Mouse (Mus musculus): Measurements from ENCODE around the gene Dnal4. TPM values are rescaled to one million over a fixed set of nuclear protein-coding genes. Genes with fewer than 3 reads are reported as not detected.
A peak's percentile ranks its signal among the peaks of the same experiment; 100 is the strongest.

Gene Dnal4
- polyA plus RNA-seq, 1 experiment from 2014 or later, result 73.7 TPM

DNA sequence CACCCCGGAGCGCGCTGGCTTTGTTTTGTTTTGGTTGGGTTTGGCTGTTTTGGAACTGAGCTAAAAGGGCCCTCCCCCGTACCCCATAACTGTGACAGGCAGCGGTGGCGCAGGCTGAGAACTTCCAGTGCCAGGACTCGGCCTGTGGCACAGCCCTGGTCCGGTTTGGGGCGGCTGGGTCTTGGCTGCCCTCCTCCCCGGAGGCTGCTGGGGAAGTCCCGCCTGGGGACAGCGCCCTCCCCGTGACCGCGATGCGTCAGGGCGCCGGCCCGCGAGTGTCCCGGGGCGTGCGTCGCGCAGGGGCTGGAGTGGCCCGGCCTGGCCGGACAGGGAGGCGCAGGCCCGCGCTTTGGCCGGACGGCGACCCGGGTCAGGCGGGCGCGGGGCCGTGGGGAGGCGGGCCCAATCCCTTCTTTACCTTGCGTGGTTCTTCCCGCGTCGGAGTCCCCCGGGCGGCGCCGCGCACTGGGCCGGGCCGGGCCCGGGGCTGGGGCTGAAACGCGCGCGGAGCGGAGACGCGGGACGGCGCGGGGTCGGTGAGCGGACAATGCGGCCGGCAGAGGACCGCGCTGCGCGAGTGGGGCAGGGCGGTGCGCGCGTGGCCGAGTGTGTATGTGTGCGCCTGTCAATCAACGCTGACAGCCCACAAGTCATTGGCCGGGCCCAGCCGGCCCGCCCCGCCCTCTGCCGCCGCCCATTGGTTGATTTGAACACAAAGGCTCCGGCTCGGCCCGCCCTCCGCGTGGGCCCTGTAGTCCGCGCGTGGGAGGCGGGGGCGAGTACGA, 35.5 kb downstream of the Dnal4 start, which contains the start of gene Sun2:
Gene Sun2 (minus strand): TSS at position 616 of the 785 bp plus-strand sequence.
- peaks cover 23% of the 10 kb centered on the region for H3K36me3 ChIP-seq
- H3K27ac ChIP-seq, result peak within 1 kb of the TSS; percentile 65
- H3K9me3 ChIP-seq, result no peaks in the 10 kb centered on the region
- peak within 1 kb of the TSS; percentile 92 for H3K4me3 ChIP-seq
- peak within 1 kb of the TSS; percentile 80 for H3K9ac ChIP-seq
- H3K4me1 ChIP-seq, result peaks cover 36% of the 10 kb centered on the region
- H3K4me2 ChIP-seq, result peak within 1 kb of the TSS; percentile 80
- 1% methylated on average over 87 of the region's 93 CpGs for WGBS
- peak; percentile 94 for ATAC-seq (ENCODE audit: borderline replicate concordance, extremely low read depth, low FRiP score, low TSS enrichment)
- no peaks in the 10 kb centered on the region for H3K27me3 ChIP-seq

DNA sequence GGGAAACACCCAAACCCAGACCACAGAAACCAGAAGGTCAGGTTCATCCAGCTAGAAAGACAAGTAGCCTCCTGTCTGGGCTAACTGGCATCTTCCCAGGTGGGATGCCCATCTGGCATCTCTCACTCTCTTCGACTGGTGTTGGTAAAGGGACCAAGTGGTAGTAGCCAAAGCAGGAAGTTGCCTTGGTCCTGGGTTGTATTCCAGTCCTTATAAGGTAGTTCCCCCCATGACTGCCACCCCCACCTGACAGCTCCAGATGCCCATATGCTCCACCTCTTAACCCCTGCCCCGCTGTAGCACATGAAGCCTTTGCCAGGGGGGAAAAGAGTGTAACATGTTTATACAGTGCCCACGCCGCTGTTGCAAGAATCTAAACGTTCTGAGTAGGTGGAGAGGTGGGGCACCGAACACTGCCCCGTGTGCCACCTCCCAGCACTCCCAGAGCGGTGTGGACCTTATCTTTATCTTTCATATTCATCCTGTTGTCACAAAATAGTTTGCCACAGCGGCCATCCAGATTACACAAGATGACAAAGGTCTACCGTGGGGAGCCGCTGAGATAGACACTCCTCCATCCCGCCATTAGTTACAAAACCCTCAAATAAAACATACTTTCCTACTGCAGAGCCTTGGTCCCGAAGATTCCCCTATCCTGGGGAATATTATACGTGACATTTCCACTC, 36.3 kb downstream of the Dnal4 start:
- H3K27ac ChIP-seq, result peak overlapping the region; percentile 65
- peaks cover 36% of the 10 kb centered on the region for H3K4me1 ChIP-seq
- peaks cover 30% of the 10 kb centered on the region for H3K36me3 ChIP-seq
- WGBS, result 6% methylated on average over 14 of the region's 14 CpGs
- H3K9me3 ChIP-seq, result no peaks in the 10 kb centered on the region
- no peak for ATAC-seq (ENCODE audit: borderline replicate concordance, extremely low read depth, low FRiP score, low TSS enrichment)
- peak overlapping the region; percentile 80 for H3K4me2 ChIP-seq
- H3K27me3 ChIP-seq, result no peaks in the 10 kb centered on the region
- H3K4me3 ChIP-seq, result peak overlapping the region; percentile 92
- peak overlapping the region; percentile 80 for H3K9ac ChIP-seq

DNA sequence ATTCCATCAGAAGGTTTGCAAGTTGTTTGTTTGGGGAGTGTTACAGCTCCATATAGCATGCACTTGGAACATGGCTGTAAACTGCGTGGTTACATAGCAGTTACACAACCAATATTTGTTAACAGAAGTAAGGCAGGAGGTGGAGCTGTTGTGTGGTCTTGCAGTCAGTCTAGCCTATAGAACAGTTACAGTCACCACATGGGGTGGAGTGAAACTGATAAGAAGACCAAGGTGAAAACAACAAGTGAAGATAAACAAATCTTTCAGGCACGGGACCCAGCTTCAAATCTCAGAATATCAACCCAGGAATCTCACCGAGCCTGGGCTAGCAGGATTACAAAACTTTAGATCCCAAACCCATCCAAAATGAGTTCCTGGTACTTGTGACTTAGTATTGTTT, 36.9 kb downstream of the Dnal4 start:
- Histone ChIP-seq H3K4me1 (peaks cover 36% of the 10 kb centered on the region), H3K36me3 (peaks cover 33% of the 10 kb centered on the region), H3K27me3 (no peaks in the 10 kb centered on the region), H3K9ac (peak overlapping the region; percentile 80; the same call in 1 of the 2 replicates), H3K4me3 (peak overlapping the region; percentile 92), H3K9me3 (no peaks in the 10 kb centered on the region), H3K4me2 (peak overlapping the region; percentile 80), H3K27ac (0 out of 2 replicates have a peak overlapping the region, but pooled peaks have one; percentile 65)
- 55% methylated on average over 3 of the region's 3 CpGs for WGBS
- no peak for ATAC-seq (ENCODE audit: borderline replicate concordance, extremely low read depth, low FRiP score, low TSS enrichment)

DNA sequence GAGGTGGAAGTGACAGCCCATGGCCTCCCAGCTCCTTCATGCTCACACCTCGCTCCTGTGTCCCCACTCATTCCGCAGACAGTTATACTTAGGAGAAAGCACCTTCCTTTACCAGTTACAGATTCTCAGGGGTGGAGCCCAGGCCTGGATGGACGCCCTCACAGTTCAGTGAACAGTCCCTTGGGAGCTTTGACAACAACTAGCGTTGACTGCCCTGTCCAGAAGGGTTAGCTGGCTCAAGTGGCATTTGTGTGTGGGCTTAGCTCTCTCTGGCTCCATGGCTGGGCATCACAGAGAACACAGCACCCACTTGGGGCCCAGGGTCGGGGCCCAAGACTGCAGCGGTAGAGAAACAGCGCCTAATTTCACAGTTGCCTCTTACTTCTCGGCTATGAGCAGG, 43.3 kb downstream of the Dnal4 start:
- Histone ChIP-seq H3K9ac (no peak overlapping the region), H3K4me2 (no peak overlapping the region), H3K36me3 (peaks cover 85% of the 10 kb centered on the region), H3K4me3 (no peak overlapping the region), H3K27ac (no peak overlapping the region), H3K4me1 (peaks cover 4% of the 10 kb centered on the region; the same call in 1 of the 2 replicates), H3K9me3 (no peaks in the 10 kb centered on the region), H3K27me3 (no peaks in the 10 kb centered on the region)
- no peak for ATAC-seq (ENCODE audit: borderline replicate concordance, extremely low read depth, low FRiP score, low TSS enrichment)
- 81% methylated on average over 8 of the region's 8 CpGs for WGBS

DNA sequence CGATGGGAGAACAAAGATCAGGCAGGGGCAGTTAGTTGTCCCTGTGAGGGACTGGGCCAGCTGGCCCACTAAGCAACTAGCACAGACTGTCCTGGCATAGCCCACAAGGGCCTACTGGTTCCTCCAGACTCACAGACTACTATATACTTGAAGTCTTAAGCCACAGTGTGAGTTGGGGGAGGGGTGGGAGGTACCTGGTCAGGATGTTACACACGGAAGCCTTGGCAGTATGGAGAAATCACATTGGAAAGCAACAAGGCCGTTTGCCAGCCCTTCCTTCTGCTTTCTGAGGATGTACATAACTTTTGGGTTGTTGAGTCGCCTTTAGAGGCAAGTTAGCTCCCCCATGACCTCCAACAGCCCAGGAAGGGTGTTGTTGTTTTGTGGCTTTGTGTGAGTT, 44.0 kb downstream of the Dnal4 start:
- H3K4me3 ChIP-seq, result no peak overlapping the region
- H3K9ac ChIP-seq, result no peak overlapping the region
- peaks cover 86% of the 10 kb centered on the region for H3K36me3 ChIP-seq
- no peaks in the 10 kb centered on the region for H3K9me3 ChIP-seq
- H3K4me1 ChIP-seq, result no peaks in the 10 kb centered on the region
- H3K27ac ChIP-seq, result no peak overlapping the region
- ATAC-seq (ENCODE audit: borderline replicate concordance, extremely low read depth, low FRiP score, low TSS enrichment), result no peak
- no peaks in the 10 kb centered on the region for H3K27me3 ChIP-seq
- no peak overlapping the region for H3K4me2 ChIP-seq
- WGBS, result 61% methylated on average over 4 of the region's 4 CpGs

DNA sequence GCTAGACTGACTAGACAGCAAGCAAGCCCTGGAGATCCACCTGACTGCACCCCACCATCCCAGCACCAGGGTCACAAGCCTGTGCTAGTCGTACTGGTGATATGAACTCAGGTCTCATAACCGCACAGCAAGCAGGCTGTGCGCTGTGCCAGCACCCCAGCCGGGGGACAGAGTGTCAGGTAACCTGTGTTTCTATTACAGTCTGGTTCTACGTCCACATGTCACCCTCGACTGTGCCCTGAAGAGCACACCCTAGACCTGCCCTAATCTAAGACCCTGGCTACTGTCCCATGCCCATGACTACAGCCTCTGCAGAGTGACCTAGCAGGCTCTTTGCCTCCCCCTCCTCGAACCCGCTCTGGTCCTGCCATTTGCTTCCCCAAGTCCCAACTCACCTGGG, 44.5 kb downstream of the Dnal4 start:
- H3K36me3 ChIP-seq, result peaks cover 86% of the 10 kb centered on the region
- H3K9ac ChIP-seq, result no peak overlapping the region
- H3K9me3 ChIP-seq, result no peaks in the 10 kb centered on the region
- 95% methylated on average over 8 of the region's 8 CpGs for WGBS
- ATAC-seq (ENCODE audit: borderline replicate concordance, extremely low read depth, low FRiP score, low TSS enrichment), result no peak
- no peak overlapping the region for H3K4me2 ChIP-seq
- H3K4me3 ChIP-seq, result no peak overlapping the region
- H3K4me1 ChIP-seq, result no peaks in the 10 kb centered on the region
- H3K27me3 ChIP-seq, result no peaks in the 10 kb centered on the region
- H3K27ac ChIP-seq, result no peak overlapping the region

DNA sequence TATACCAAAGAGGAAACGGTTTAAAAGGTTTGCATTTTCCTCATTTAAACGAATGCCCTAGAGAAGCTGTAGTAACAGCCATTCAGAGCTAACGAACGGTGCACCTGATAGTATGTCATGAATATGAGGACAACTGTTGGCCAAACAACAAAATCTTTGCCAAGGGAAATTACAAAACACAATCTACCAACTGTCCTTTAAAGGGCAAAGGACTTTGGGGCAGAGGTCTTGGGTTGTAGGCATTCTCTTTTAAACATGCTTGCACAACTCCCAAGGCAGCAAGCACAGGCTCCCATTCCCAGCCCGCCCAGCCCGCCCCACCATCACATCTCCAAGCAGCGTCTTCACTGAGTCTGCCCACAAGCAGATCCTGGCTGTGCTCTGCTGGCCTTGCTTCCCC, 46.1 kb downstream of the Dnal4 start:
- Histone ChIP-seq H3K27ac (no peak overlapping the region), H3K4me1 (no peaks in the 10 kb centered on the region), H3K4me3 (no peak overlapping the region), H3K9me3 (no peaks in the 10 kb centered on the region), H3K4me2 (no peak overlapping the region), H3K9ac (no peak overlapping the region), H3K27me3 (no peaks in the 10 kb centered on the region), H3K36me3 (peaks cover 86% of the 10 kb centered on the region)
- no peak for ATAC-seq (ENCODE audit: borderline replicate concordance, extremely low read depth, low FRiP score, low TSS enrichment)
- 84% methylated on average over 7 of the region's 7 CpGs for WGBS

DNA sequence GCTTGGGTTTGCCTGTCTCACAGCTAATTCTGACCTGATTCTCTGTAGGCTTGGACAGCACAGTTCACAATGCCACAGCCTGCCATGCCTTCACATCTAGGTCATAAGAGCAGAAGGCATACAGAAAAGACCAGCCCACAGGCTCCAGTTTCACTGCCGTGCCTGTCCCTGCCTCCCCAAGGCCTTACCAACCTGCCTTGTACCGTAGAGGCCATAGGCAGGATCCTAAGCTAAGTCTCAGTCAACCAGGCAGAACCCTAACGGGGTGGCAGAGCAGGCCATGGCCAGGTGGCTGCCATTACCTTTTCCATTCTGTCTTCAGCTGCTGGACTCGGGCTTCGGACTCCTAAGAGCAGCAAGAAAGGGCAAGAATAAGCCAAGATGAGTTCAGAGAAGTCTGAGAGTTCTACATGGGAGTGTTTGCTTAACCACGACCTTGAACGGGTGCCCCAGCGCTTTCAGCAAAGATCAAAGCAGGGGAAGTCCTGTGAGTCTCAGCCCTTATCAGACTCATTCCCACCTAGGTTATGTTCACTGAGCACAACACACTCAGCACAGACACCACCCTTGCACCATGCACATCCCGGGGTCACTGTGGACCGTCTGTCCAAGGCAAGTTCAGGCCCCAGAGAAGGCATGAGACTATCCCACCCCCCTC, 48.8 kb downstream of the Dnal4 start:
- Histone ChIP-seq H3K27ac (no peak overlapping the region), H3K4me2 (no peak overlapping the region), H3K27me3 (no peaks in the 10 kb centered on the region), H3K4me1 (no peaks in the 10 kb centered on the region), H3K36me3 (peaks cover 87% of the 10 kb centered on the region), H3K9ac (no peak overlapping the region), H3K9me3 (no peaks in the 10 kb centered on the region), H3K4me3 (no peak overlapping the region)
- no peak for ATAC-seq (ENCODE audit: borderline replicate concordance, extremely low read depth, low FRiP score, low TSS enrichment)
- 61% methylated on average over 10 of the region's 10 CpGs for WGBS

DNA sequence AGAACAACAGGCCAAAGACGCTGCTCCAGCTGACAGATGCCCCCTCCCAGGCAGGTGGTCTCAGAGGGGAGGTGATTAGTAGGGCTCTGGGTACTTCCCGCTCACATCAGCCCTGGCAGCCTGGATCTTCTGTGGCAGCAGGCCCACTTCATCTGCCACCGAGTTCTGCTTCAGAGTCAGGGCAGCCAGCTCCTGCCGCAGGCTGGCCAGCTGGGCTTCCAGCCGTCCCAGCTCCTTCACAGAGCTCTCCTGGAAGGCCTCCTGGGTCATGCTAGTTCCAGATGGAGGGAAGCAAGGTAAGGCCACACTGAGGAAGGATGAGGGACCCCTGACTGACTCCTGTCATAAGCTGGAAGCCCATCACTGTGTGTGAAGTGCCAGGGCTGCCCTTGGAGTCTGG, 49.3 kb downstream of the Dnal4 start:
- 72% methylated on average over 5 of the region's 5 CpGs for WGBS
- no peaks in the 10 kb centered on the region for H3K4me1 ChIP-seq
- ATAC-seq (ENCODE audit: borderline replicate concordance, extremely low read depth, low FRiP score, low TSS enrichment), result no peak
- H3K4me3 ChIP-seq, result no peak overlapping the region
- no peak overlapping the region for H3K4me2 ChIP-seq
- no peak overlapping the region for H3K27ac ChIP-seq
- no peaks in the 10 kb centered on the region for H3K27me3 ChIP-seq
- H3K9me3 ChIP-seq, result no peaks in the 10 kb centered on the region
- H3K36me3 ChIP-seq, result peaks cover 81% of the 10 kb centered on the region
- no peak overlapping the region for H3K9ac ChIP-seq

DNA sequence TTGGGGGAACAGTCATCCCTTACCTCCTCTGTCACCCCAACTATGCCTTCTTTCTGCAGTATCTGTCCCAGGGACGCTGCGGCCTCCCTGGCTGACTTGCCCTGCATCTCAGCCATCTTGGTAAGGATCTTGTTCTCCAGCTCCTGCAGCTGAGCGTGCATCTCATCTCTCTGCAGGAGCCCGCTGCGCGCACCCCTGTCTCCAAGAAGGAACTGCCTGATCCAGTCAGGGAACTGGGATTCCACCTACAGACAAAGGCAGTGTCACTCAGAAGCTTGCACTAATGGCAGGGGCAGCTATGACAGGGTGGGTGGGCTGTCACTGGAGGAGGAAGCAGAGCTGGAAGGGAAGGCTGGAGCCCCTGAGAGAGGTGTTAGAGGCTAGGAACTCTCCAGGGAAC, 49.8 kb downstream of the Dnal4 start:
- no peaks in the 10 kb centered on the region for H3K4me1 ChIP-seq
- H3K36me3 ChIP-seq, result peaks cover 77% of the 10 kb centered on the region
- 90% methylated on average over 6 of the region's 6 CpGs for WGBS
- H3K27me3 ChIP-seq, result no peaks in the 10 kb centered on the region
- no peak overlapping the region for H3K4me3 ChIP-seq
- no peak overlapping the region for H3K9ac ChIP-seq
- no peaks in the 10 kb centered on the region for H3K9me3 ChIP-seq
- H3K4me2 ChIP-seq, result no peak overlapping the region
- no peak overlapping the region for H3K27ac ChIP-seq
- no peak for ATAC-seq (ENCODE audit: borderline replicate concordance, extremely low read depth, low FRiP score, low TSS enrichment)

DNA sequence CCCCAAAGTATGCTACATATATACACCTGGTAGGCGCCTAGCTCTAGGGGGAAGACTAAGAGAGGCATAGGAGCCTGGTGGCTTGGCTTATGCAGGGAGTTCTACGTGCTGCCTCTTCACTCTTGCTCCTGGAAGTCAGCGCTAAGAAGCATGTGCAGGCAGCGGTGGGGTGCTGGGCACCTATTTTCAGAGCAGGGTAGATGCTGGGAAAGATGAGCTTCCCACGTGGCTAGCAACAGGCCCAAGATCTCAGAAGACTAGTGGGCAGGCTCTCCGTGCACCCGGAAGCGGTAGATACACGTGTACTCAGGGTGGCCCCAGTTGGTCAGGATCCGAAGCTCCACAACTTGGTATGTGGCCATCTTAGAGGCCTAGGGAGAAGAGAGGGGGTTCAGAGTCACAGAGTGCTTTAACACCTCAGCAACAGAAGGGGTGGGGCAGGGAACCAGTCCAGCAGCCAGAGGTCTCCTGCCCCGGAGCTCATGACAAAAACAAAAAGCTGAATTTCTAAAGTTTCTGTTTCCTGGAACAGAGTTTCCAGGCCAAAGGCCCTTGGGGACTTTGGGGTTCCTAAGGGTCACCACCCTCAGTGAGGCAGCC, 52.4 kb downstream of the Dnal4 start:
- ATAC-seq (ENCODE audit: borderline replicate concordance, extremely low read depth, low FRiP score, low TSS enrichment), result no peak
- no peak overlapping the region for H3K27ac ChIP-seq
- no peaks in the 10 kb centered on the region for H3K4me1 ChIP-seq
- H3K4me2 ChIP-seq, result no peak overlapping the region
- peaks cover 59% of the 10 kb centered on the region for H3K36me3 ChIP-seq
- 87% methylated on average over 11 of the region's 11 CpGs for WGBS
- H3K27me3 ChIP-seq, result no peaks in the 10 kb centered on the region
- no peaks in the 10 kb centered on the region for H3K9me3 ChIP-seq
- no peak overlapping the region for H3K4me3 ChIP-seq
- H3K9ac ChIP-seq, result no peak overlapping the region
